Mouse (Mus musculus) hindbrain, embryonic 16.5 days (tissue): ENCODE data around the gene Srcin1. TPM values are rescaled to one million over a fixed set of nuclear protein-coding genes. Genes with fewer than 3 reads are reported as not detected.

Experiments
- ATAC-seq: fragments of 200-750 bp; cut with Nextera tagmentation; 2 replicates; pipeline ENCODE4 v1.8.0; 2017; ENCODE audit warnings: moderate TSS enrichment, moderate library complexity
- H3K27ac ChIP-seq: fragments of 300-500 bp; sonication (generic); 2 replicates; pipeline ENCODE4 v1.5.1; 2014; ENCODE audit warnings: low read depth, mild to moderate bottlenecking, control low read depth, low read length, moderate library complexity
- H3K27me3 ChIP-seq: fragments of 300-500 bp; sonication (generic); replicated peaks from 2 replicates; pipeline ENCODE4 v1.6.1; 2014; ENCODE audit warnings: low read length; ENCODE audit not compliant: control insufficient read depth, insufficient read depth
- H3K36me3 ChIP-seq: fragments of 300-500 bp; sonication (generic); 2 replicates; pipeline ENCODE4 v1.6.1; 2014; ENCODE audit warnings: mild to moderate bottlenecking, low read length, moderate library complexity, mixed read lengths; ENCODE audit not compliant: control insufficient read depth, insufficient read depth
- H3K4me1 ChIP-seq: fragments of 300-500 bp; sonication (generic); 2 replicates; pipeline ENCODE4 v1.6.1; 2014; ENCODE audit warnings: low read depth, low read length; ENCODE audit not compliant: control insufficient read depth, insufficient read depth
- H3K4me2 ChIP-seq: fragments of 300-500 bp; sonication (generic); 2 replicates; pipeline ENCODE4 v1.6.1; 2014; ENCODE audit warnings: mild to moderate bottlenecking, low read length, control low read depth, moderate library complexity
- H3K4me3 ChIP-seq: fragments of 300-500 bp; sonication (generic); 2 replicates; pipeline ENCODE4 v1.5.1; 2014; ENCODE audit warnings: mild to moderate bottlenecking, low read length, control low read depth, moderate library complexity
- H3K9ac ChIP-seq: fragments of 300-500 bp; sonication (generic); 2 replicates; pipeline ENCODE4 v1.6.1; 2014; ENCODE audit warnings: low read depth, mild to moderate bottlenecking, control low read depth, low read length, moderate library complexity
- H3K9me3 ChIP-seq: fragments of 300-500 bp; sonication (generic); 2 replicates; pipeline ENCODE4 v1.6.1; 2014; ENCODE audit warnings: mild to moderate bottlenecking, low read length, moderate library complexity; ENCODE audit not compliant: control insufficient read depth
- WGBS: fragments of 180-500 bp; shearing (Covaris S2); extraction: QIAGEN DNeasy Blood & Tissue Kit; methylation state at CpG from one replicate; pipeline ENCODE4 v1.1.7; 2014; 5-methylcytosine and 5-hydroxymethylcytosine counted together
- polyA plus RNA-seq: library from polyadenylated mRNA; unstranded; fragments of >200 nt; fragmentation: Nextera tagmentation; extraction: Ambion mirVana; gene quantifications from 2 replicates; pipeline ENCODE4 v1.2.1, GENCODE M21; 2015

Gene Srcin1
- polyA plus RNA-seq, 1 experiment from 2014 or later = 8.9 TPM

GRCm38 (mm10) chr11:97572895-97573480 is 3.0 kb downstream of the Srcin1 start:
- Histone ChIP-seq H3K9ac (peak overlapping the region; percentile 97), H3K4me1 (peaks cover 65% of the 10 kb centered on the region), H3K27me3 (no peaks in the 10 kb centered on the region), H3K36me3 (no peaks in the 10 kb centered on the region), H3K4me2 (peak overlapping the region; percentile 91), H3K4me3 (peak overlapping the region; percentile 85), H3K27ac (peak overlapping the region; percentile 62), H3K9me3 (no peaks in the 10 kb centered on the region)
- ATAC-seq = no peak
- 20% methylated on average over 7 of the region's 7 CpGs for WGBS

- 30% methylated on average over 5 of the region's 5 CpGs for WGBS
- H3K9ac ChIP-seq = peak overlapping the region; percentile 20
- H3K27me3 ChIP-seq = no peaks in the 10 kb centered on the region
- ATAC-seq = no peak
- peak overlapping the region; percentile 11 for H3K4me3 ChIP-seq
- H3K27ac ChIP-seq = peak overlapping the region; percentile 71
- H3K9me3 ChIP-seq = no peaks in the 10 kb centered on the region
- H3K4me1 ChIP-seq = peaks cover 74% of the 10 kb centered on the region
- H3K36me3 ChIP-seq = no peaks in the 10 kb centered on the region
- peak overlapping the region; percentile 91 for H3K4me2 ChIP-seq
Observed at GRCm38 (mm10) chr11:97572089-97572345, 4.0 kb downstream of the Srcin1 start.

- peak overlapping the region; percentile 22 for H3K4me3 ChIP-seq
- 4% methylated on average over 8 of the region's 8 CpGs for WGBS
- peak overlapping the region; percentile 91 for H3K4me2 ChIP-seq
- H3K27ac ChIP-seq = peak overlapping the region; percentile 71
- no peaks in the 10 kb centered on the region for H3K36me3 ChIP-seq
- peak overlapping the region; percentile 53 for H3K9ac ChIP-seq
- no peaks in the 10 kb centered on the region for H3K9me3 ChIP-seq
- no peaks in the 10 kb centered on the region for H3K27me3 ChIP-seq
- H3K4me1 ChIP-seq = peaks cover 77% of the 10 kb centered on the region
- ATAC-seq = 0 out of 2 replicates have a peak, but pooled peaks have one; percentile 9
Observed at GRCm38 (mm10) chr11:97571266-97572088, 4.5 kb downstream of the Srcin1 start.

GRCm38 (mm10) chr11:97570493-97571137 is 5.4 kb downstream of the Srcin1 start:
- Histone ChIP-seq H3K27me3 (no peaks in the 10 kb centered on the region), H3K4me3 (no peak overlapping the region; the same call in 1 of the 2 replicates), H3K36me3 (no peaks in the 10 kb centered on the region), H3K4me2 (peak overlapping the region; percentile 91), H3K4me1 (peaks cover 73% of the 10 kb centered on the region), H3K9me3 (no peaks in the 10 kb centered on the region), H3K9ac (peak overlapping the region; percentile 53; the same call in 1 of the 2 replicates), H3K27ac (peak overlapping the region; percentile 63)
- ATAC-seq = no peak
- WGBS = 23% methylated on average over 8 of the region's 8 CpGs

GRCm38 (mm10) chr11:97569806-97570205 is 6.2 kb downstream of the Srcin1 start:
- Histone ChIP-seq H3K36me3 (no peaks in the 10 kb centered on the region), H3K27ac (peak overlapping the region; percentile 29; the same call in 1 of the 2 replicates), H3K27me3 (no peaks in the 10 kb centered on the region), H3K4me1 (peaks cover 79% of the 10 kb centered on the region), H3K9me3 (no peaks in the 10 kb centered on the region), H3K9ac (no peak overlapping the region), H3K4me3 (no peak overlapping the region), H3K4me2 (peak overlapping the region; percentile 8; the same call in 1 of the 2 replicates)
- no peak for ATAC-seq
- 31% methylated on average over 3 of the region's 3 CpGs for WGBS

GRCm38 (mm10) chr11:97569301-97569724 is 6.7 kb downstream of the Srcin1 start:
- no peak for ATAC-seq
- Histone ChIP-seq H3K9me3 (no peaks in the 10 kb centered on the region), H3K4me1 (peaks cover 83% of the 10 kb centered on the region), H3K27ac (peak overlapping the region; percentile 20; the same call in 1 of the 2 replicates), H3K9ac (peak overlapping the region; percentile 50; the same call in 1 of the 2 replicates), H3K4me3 (no peak overlapping the region), H3K36me3 (no peaks in the 10 kb centered on the region), H3K4me2 (no peak overlapping the region; the same call in 1 of the 2 replicates), H3K27me3 (no peaks in the 10 kb centered on the region)
- 22% methylated on average over 5 of the region's 5 CpGs for WGBS

GRCm38 (mm10) chr11:97568729-97569128 is 7.3 kb downstream of the Srcin1 start:
- 7% methylated on average over 8 of the region's 8 CpGs for whole genome bisulfite sequencing

GRCm38 (mm10) chr11:97567480-97567879 is 8.5 kb downstream of the Srcin1 start:
- no peaks in the 10 kb centered on the region for H3K27me3 ChIP-seq
- H3K27ac ChIP-seq = no peak overlapping the region
- peak overlapping the region; percentile 7 for H3K4me2 ChIP-seq
- WGBS = 12% methylated on average over 11 of the region's 11 CpGs
- H3K9me3 ChIP-seq = no peaks in the 10 kb centered on the region
- H3K9ac ChIP-seq = peak overlapping the region; percentile 38
- H3K4me1 ChIP-seq = peaks cover 85% of the 10 kb centered on the region
- no peaks in the 10 kb centered on the region for H3K36me3 ChIP-seq
- no peak for ATAC-seq
- no peak overlapping the region for H3K4me3 ChIP-seq

More at GRCm38 (mm10) chr11:97568729-97569128, 7.3 kb downstream of the Srcin1 start:
- Histone ChIP-seq H3K36me3 (no peaks in the 10 kb centered on the region), H3K9me3 (no peaks in the 10 kb centered on the region), H3K27ac (peak overlapping the region; percentile 20; the same call in 1 of the 2 replicates), H3K4me3 (peak overlapping the region; percentile 10; the same call in 1 of the 2 replicates), H3K9ac (0 out of 2 replicates have a peak overlapping the region, but pooled peaks have one; percentile 11), H3K27me3 (no peaks in the 10 kb centered on the region), H3K4me1 (peaks cover 87% of the 10 kb centered on the region), H3K4me2 (peak overlapping the region; percentile 32)
- ATAC-seq = peak; percentile 46; the same call in 1 of the 2 replicates

GRCm38 (mm10) chr11:97566551-97566950 is 9.4 kb downstream of the Srcin1 start:
- Histone ChIP-seq H3K9ac (peak overlapping the region; percentile 5; the same call in 1 of the 2 replicates), H3K36me3 (no peaks in the 10 kb centered on the region), H3K27ac (no peak overlapping the region), H3K27me3 (no peaks in the 10 kb centered on the region), H3K4me2 (no peak overlapping the region), H3K4me1 (peaks cover 76% of the 10 kb centered on the region), H3K4me3 (no peak overlapping the region), H3K9me3 (no peaks in the 10 kb centered on the region)
- ATAC-seq = no peak
- WGBS = 8% methylated on average over 13 of the region's 13 CpGs
